Mouse (Mus musculus): ENCODE measurements around the gene Kcnip4. TPM values are rescaled to one million over a fixed set of nuclear protein-coding genes. Genes with fewer than 3 reads are reported as not detected.

Gene Kcnip4
- polyA plus RNA-seq, 1 experiment = 0.12 TPM

DNA sequence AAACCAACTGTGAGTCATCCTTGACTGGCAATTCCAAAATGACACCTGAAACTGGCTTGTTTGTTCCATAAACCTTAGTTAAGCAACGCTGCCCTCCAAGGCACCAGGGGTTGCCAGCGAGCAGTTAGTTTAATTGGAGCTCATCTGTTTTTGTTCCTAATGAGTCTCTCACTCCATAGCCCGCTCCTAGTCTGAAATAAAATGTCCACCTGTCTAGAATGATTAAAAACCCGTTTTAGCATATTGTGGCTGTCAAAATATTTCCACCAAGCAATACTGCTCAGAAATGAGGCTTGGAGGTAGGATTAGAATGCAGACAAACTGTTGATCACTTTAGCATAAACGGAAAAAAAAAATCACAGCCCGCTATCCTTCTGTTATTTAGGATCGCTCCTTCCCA, 901.3 kb downstream of the Kcnip4 start:
- Histone ChIP-seq H3K36me3 (ENCODE audit: control insufficient read depth, insufficient read depth) (no peaks in the 10 kb centered on the region), H3K4me3 (ENCODE audit: insufficient read depth, poor library complexity, severe bottlenecking) (no peak overlapping the region), H3ac (ENCODE audit: control insufficient read depth, insufficient read length, low read depth) (no peak overlapping the region), H3K79me2 (ENCODE audit: control insufficient read depth, insufficient read depth) (no peaks in the 10 kb centered on the region), H3K27me3 (ENCODE audit: control insufficient read depth, insufficient read depth, insufficient read length) (peaks cover 6% of the 10 kb centered on the region), H3K79me3 (ENCODE audit: low read depth) (no peaks in the 10 kb centered on the region)
- TF ChIP-seq USF1 (IDR thresholded peaks at IDR 0.05; ENCODE audit: low read depth) = no peak
- no peak for TF ChIP-seq CTCF (IDR thresholded peaks at IDR 0.05; ENCODE audit: control insufficient read depth, insufficient read depth, insufficient read length)
- no peak for TF ChIP-seq MAX (IDR thresholded peaks at IDR 0.05)
- no peak for TF ChIP-seq CEBPB (IDR thresholded peaks at IDR 0.05; ENCODE audit: low read depth)
- TF ChIP-seq MYOG (IDR thresholded peaks at IDR 0.05; ENCODE audit: control insufficient read depth, extremely low read depth, insufficient read length) = no peak
- no peak for TF ChIP-seq MYOD1 (IDR thresholded peaks at IDR 0.05; ENCODE audit: control insufficient read depth, insufficient read length, low read depth)
- TF ChIP-seq FOSL1 (IDR thresholded peaks at IDR 0.05; ENCODE audit: insufficient read depth, low read length, poor library complexity, severe bottlenecking) = no peak

DNA sequence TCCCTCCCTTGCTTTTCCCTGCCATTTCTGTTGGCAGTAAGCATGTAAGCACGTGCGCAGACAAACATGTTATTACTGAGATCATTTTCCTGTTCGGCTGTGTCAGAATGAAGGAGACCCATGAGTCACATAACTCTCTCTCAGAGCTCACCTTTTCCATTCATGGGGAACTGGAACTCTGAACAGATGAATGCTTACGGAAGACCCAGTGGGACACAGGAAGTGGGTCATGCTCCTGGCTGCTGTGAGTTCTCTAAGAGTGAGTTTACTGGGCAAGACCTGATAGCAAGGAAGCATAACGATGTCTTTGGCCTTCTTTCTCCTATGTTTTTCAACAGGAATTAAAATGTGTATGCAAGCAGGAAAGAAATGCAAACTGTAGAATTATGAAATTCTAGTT, 917.8 kb downstream of the Kcnip4 start:
- Histone ChIP-seq H3K79me2 (ENCODE audit: control insufficient read depth, insufficient read depth) (no peaks in the 10 kb centered on the region), H3K36me3 (ENCODE audit: control insufficient read depth, insufficient read depth) (no peaks in the 10 kb centered on the region), H3ac (ENCODE audit: control insufficient read depth, insufficient read length, low read depth) (no peak overlapping the region), H3K79me3 (ENCODE audit: low read depth) (no peaks in the 10 kb centered on the region), H3K4me3 (ENCODE audit: insufficient read depth, poor library complexity, severe bottlenecking) (no peak overlapping the region), H3K27me3 (ENCODE audit: control insufficient read depth, insufficient read depth, insufficient read length) (no peaks in the 10 kb centered on the region)
- no peak for TF ChIP-seq CEBPB (IDR thresholded peaks at IDR 0.05; ENCODE audit: low read depth)
- no peak for TF ChIP-seq MYOD1 (IDR thresholded peaks at IDR 0.05; ENCODE audit: control insufficient read depth, insufficient read length, low read depth)
- TF ChIP-seq MAX (IDR thresholded peaks at IDR 0.05) = no peak
- no peak for TF ChIP-seq MYOG (IDR thresholded peaks at IDR 0.05; ENCODE audit: control insufficient read depth, extremely low read depth, insufficient read length)
- TF ChIP-seq USF1 (IDR thresholded peaks at IDR 0.05; ENCODE audit: low read depth) = no peak
- no peak for TF ChIP-seq FOSL1 (IDR thresholded peaks at IDR 0.05; ENCODE audit: insufficient read depth, low read length, poor library complexity, severe bottlenecking)
- no peak for TF ChIP-seq CTCF (IDR thresholded peaks at IDR 0.05; ENCODE audit: control insufficient read depth, insufficient read depth, insufficient read length)

GRCm38 (mm10) chr5:48606281-48606680, 918.4 kb downstream of the Kcnip4 start:
- no peaks in the 10 kb centered on the region for H3K79me3 ChIP-seq (ENCODE audit: low read depth)
- TF ChIP-seq FOSL1 (IDR thresholded peaks at IDR 0.05; ENCODE audit: insufficient read depth, low read length, poor library complexity, severe bottlenecking) = no peak

GRCm38 (mm10) chr5:48599481-48600040, 925.1 kb downstream of the Kcnip4 start:
- Histone ChIP-seq H3K27me3 (ENCODE audit: control insufficient read depth, insufficient read depth, insufficient read length) (peaks cover 7% of the 10 kb centered on the region), H3ac (ENCODE audit: control insufficient read depth, insufficient read length, low read depth) (no peak overlapping the region), H3K4me3 (ENCODE audit: insufficient read depth, poor library complexity, severe bottlenecking) (no peak overlapping the region), H3K36me3 (ENCODE audit: control insufficient read depth, insufficient read depth) (no peaks in the 10 kb centered on the region), H3K79me3 (ENCODE audit: low read depth) (no peaks in the 10 kb centered on the region), H3K79me2 (ENCODE audit: control insufficient read depth, insufficient read depth) (no peaks in the 10 kb centered on the region)
- TF ChIP-seq FOSL1 (IDR thresholded peaks at IDR 0.05; ENCODE audit: insufficient read depth, low read length, poor library complexity, severe bottlenecking) (no peak), USF1 (IDR thresholded peaks at IDR 0.05; ENCODE audit: low read depth) (no peak), CEBPB (IDR thresholded peaks at IDR 0.05; ENCODE audit: low read depth) (no peak), MYOD1 (IDR thresholded peaks at IDR 0.05; ENCODE audit: control insufficient read depth, insufficient read length, low read depth) (no peak), MYOG (IDR thresholded peaks at IDR 0.05; ENCODE audit: control insufficient read depth, extremely low read depth, insufficient read length) (no peak), MAX (IDR thresholded peaks at IDR 0.05) (no peak)

More at GRCm38 (mm10) chr5:48606281-48606680, 918.4 kb downstream of the Kcnip4 start:
- Histone ChIP-seq H3ac (ENCODE audit: control insufficient read depth, insufficient read length, low read depth) (no peak overlapping the region), H3K4me3 (ENCODE audit: insufficient read depth, poor library complexity, severe bottlenecking) (no peak overlapping the region), H3K27me3 (ENCODE audit: control insufficient read depth, insufficient read depth, insufficient read length) (no peaks in the 10 kb centered on the region), H3K79me2 (ENCODE audit: control insufficient read depth, insufficient read depth) (no peaks in the 10 kb centered on the region), H3K36me3 (ENCODE audit: control insufficient read depth, insufficient read depth) (no peaks in the 10 kb centered on the region)

DNA sequence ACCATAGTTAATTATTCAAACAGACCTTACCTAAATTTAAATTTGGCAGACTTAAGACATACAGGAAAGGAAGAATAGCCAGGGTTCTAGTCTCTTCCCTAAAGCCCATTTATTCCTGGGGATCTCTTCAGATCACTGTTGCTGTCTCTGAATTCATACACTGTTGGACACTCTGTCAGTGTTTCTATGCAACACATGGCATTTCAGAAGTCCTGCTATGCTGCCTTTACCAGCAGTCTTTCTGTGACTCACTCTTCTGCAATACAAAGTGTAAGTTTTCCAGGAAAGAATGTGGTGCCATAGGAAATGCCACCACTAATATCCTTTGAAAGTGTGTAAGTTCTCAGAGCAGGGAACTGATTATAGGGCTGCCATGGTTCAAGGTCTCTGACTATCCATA, 936.7 kb downstream of the Kcnip4 start:
- no peak overlapping the region for H3ac ChIP-seq (ENCODE audit: control insufficient read depth, insufficient read length, low read depth)
- no peaks in the 10 kb centered on the region for H3K79me2 ChIP-seq (ENCODE audit: control insufficient read depth, insufficient read depth)
- no peak overlapping the region for H3K4me3 ChIP-seq (ENCODE audit: insufficient read depth, poor library complexity, severe bottlenecking)
- TF ChIP-seq MYOD1 (IDR thresholded peaks at IDR 0.05; ENCODE audit: control insufficient read depth, insufficient read length, low read depth) (no peak), MAX (IDR thresholded peaks at IDR 0.05) (no peak), CTCF (IDR thresholded peaks at IDR 0.05; ENCODE audit: control insufficient read depth, insufficient read depth, insufficient read length) (no peak), MYOG (IDR thresholded peaks at IDR 0.05; ENCODE audit: control insufficient read depth, extremely low read depth, insufficient read length) (no peak), CEBPB (IDR thresholded peaks at IDR 0.05; ENCODE audit: low read depth) (no peak), FOSL1 (IDR thresholded peaks at IDR 0.05; ENCODE audit: insufficient read depth, low read length, poor library complexity, severe bottlenecking) (no peak), USF1 (IDR thresholded peaks at IDR 0.05; ENCODE audit: low read depth) (no peak)
- no peaks in the 10 kb centered on the region for H3K36me3 ChIP-seq (ENCODE audit: control insufficient read depth, insufficient read depth)
- no peaks in the 10 kb centered on the region for H3K27me3 ChIP-seq (ENCODE audit: control insufficient read depth, insufficient read depth, insufficient read length)
- no peaks in the 10 kb centered on the region for H3K79me3 ChIP-seq (ENCODE audit: low read depth)

DNA sequence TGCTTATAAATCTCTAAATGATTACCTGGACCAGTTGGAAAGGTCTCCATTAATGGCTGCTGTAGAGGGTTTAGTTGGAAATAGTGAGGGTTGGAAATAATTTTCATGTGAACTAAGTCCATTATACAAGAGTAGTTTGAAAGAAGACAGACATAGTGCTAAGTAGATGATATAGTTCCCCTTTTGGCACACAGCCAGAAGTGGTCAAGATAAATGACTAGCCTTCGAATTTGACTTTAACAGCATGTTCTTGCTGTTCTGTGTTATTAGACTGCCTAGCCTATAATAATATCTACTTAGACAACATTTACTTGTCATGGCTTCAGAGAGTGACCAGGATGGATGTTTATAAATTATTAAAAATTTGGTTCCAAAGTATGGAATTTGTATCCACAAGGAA, 941.3 kb downstream of the Kcnip4 start:
- Histone ChIP-seq H3K79me2 (ENCODE audit: control insufficient read depth, insufficient read depth) (no peaks in the 10 kb centered on the region), H3K27me3 (ENCODE audit: control insufficient read depth, insufficient read depth, insufficient read length) (no peaks in the 10 kb centered on the region), H3K4me3 (ENCODE audit: insufficient read depth, poor library complexity, severe bottlenecking) (no peak overlapping the region), H3K79me3 (ENCODE audit: low read depth) (no peaks in the 10 kb centered on the region), H3K36me3 (ENCODE audit: control insufficient read depth, insufficient read depth) (no peaks in the 10 kb centered on the region), H3ac (ENCODE audit: control insufficient read depth, insufficient read length, low read depth) (no peak overlapping the region)
- TF ChIP-seq USF1 (IDR thresholded peaks at IDR 0.05; ENCODE audit: low read depth) (no peak), FOSL1 (IDR thresholded peaks at IDR 0.05; ENCODE audit: insufficient read depth, low read length, poor library complexity, severe bottlenecking) (no peak), MAX (IDR thresholded peaks at IDR 0.05) (no peak), MYOG (IDR thresholded peaks at IDR 0.05; ENCODE audit: control insufficient read depth, extremely low read depth, insufficient read length) (no peak), CTCF (IDR thresholded peaks at IDR 0.05; ENCODE audit: control insufficient read depth, insufficient read depth, insufficient read length) (no peak), MYOD1 (IDR thresholded peaks at IDR 0.05; ENCODE audit: control insufficient read depth, insufficient read length, low read depth) (no peak), CEBPB (IDR thresholded peaks at IDR 0.05; ENCODE audit: low read depth) (no peak)
